Mouse (Mus musculus) ES-Bruce4 (cell line): ENCODE results near the gene Safb.

ENCODE experiments used
- CTCF ChIP-seq: IDR thresholded peaks from one replicate; pipeline ENCODE4 v1.8.1; 2011; ENCODE audit warnings: low read depth, low read length
- POLR2A ChIP-seq: IDR thresholded peaks from one replicate; pipeline ENCODE4 v1.8.1; 2011; ENCODE audit warnings: low read length; ENCODE audit not compliant: insufficient read depth

DNA sequence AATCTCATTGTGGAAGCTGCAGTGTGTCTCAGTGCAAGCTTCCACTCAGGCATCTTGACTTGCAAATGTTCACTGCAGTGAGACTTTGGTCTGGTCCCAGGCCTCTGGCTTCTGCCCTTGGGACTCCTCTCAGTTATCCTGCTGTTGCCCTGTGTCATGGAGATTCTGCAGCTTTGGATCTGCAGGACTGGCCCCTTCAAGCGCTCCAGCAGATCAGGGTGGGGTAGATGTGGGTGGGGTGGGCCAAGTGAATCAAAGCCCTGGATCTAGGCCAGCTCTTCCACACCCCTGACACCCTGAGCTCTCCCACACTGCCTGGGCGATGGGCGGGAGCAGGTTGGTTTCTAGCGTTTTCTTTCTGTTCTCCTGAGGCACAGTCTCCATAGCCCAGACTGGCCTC lies 47.2 kb downstream of the Safb start:
- TF ChIP-seq CTCF (no peak), POLR2A (no peak)
